Mouse (Mus musculus): ENCODE results near the gene Gpr65. TPM values are rescaled to one million over a fixed set of nuclear protein-coding genes. Genes with fewer than 3 reads are reported as not detected.
A peak's percentile ranks its signal among the peaks of the same experiment; 100 is the strongest.

The Gpr65 gene
- polyA plus RNA-seq, 1 experiment from 2014 or later, result 0.42 TPM

- Histone ChIP-seq H3K9me3 (no peaks in the 10 kb centered on the region), H3K27ac (replicated peaks) (peak within 1 kb of the TSS; percentile 98), H3K9ac (peak within 1 kb of the TSS; percentile 91), H3K4me3 (peak within 1 kb of the TSS; percentile 71), H3K4me1 (replicated peaks) (peaks cover 9% of the 10 kb centered on the region; the same call in 1 of the 2 replicates), H3K27me3 (no peaks in the 10 kb centered on the region), H3K36me3 (no peaks in the 10 kb centered on the region), H3K4me2 (peak within 1 kb of the TSS; percentile 57)
- ATAC-seq (ENCODE audit: low read depth), result peak; percentile 96
- 1% methylated on average over 76 of the region's 76 CpGs for WGBS
Observed at GRCm38 (mm10) chr12:98258845-98259517, 9.5 kb upstream of the Gpr65 start, which contains the start of gene Galc. TSS of gene Galc (minus strand) at chr12:98259459.

- no peaks in the 10 kb centered on the region for H3K36me3 ChIP-seq
- H3K4me2 ChIP-seq, result peak overlapping the region; percentile 57
- peak; percentile 65; the same call in 1 of the 2 replicates for ATAC-seq (ENCODE audit: low read depth)
- H3K27ac ChIP-seq (replicated peaks), result peak overlapping the region; percentile 98; the same call in 1 of the 2 replicates
- H3K27me3 ChIP-seq, result no peaks in the 10 kb centered on the region
- H3K9ac ChIP-seq, result peak overlapping the region; percentile 91
- peak overlapping the region; percentile 71 for H3K4me3 ChIP-seq
- peaks cover 9% of the 10 kb centered on the region; the same call in 1 of the 2 replicates for H3K4me1 ChIP-seq (replicated peaks)
- no peaks in the 10 kb centered on the region for H3K9me3 ChIP-seq
- 6% methylated on average over 12 of the region's 12 CpGs for WGBS
Observed at GRCm38 (mm10) chr12:98259518-98259852, 8.9 kb upstream of the Gpr65 start.

GRCm38 (mm10) chr12:98265697-98266096, 2.7 kb upstream of the Gpr65 start:
- Histone ChIP-seq H3K9ac (no peak overlapping the region), H3K4me2 (no peak overlapping the region), H3K4me1 (replicated peaks) (no peaks in the 10 kb centered on the region; the same call in none of the 2 replicates), H3K27ac (replicated peaks) (no peak overlapping the region), H3K9me3 (no peaks in the 10 kb centered on the region), H3K36me3 (no peaks in the 10 kb centered on the region), H3K4me3 (no peak overlapping the region), H3K27me3 (no peaks in the 10 kb centered on the region)
- no peak for ATAC-seq (ENCODE audit: low read depth)
- WGBS, result 84% methylated on average over 9 of the region's 9 CpGs

- Histone ChIP-seq H3K27ac (replicated peaks) (no peak overlapping the region), H3K27me3 (no peaks in the 10 kb centered on the region), H3K9me3 (no peaks in the 10 kb centered on the region), H3K4me1 (replicated peaks) (no peaks in the 10 kb centered on the region; the same call in none of the 2 replicates), H3K36me3 (no peaks in the 10 kb centered on the region), H3K9ac (no peak overlapping the region), H3K4me3 (no peak overlapping the region), H3K4me2 (no peak overlapping the region; the same call in 1 of the 2 replicates)
- WGBS, result 69% methylated on average over 17 of the region's 17 CpGs
- no peak for ATAC-seq (ENCODE audit: low read depth)
Observed at GRCm38 (mm10) chr12:98269791-98270745, 1.6 kb downstream of the Gpr65 start.

- no peaks in the 10 kb centered on the region for H3K27me3 ChIP-seq
- no peaks in the 10 kb centered on the region; the same call in none of the 2 replicates for H3K4me1 ChIP-seq (replicated peaks)
- no peaks in the 10 kb centered on the region for H3K36me3 ChIP-seq
- H3K4me2 ChIP-seq, result no peak overlapping the region
- no peak overlapping the region for H3K4me3 ChIP-seq
- H3K27ac ChIP-seq (replicated peaks), result no peak overlapping the region
- WGBS, result 51% methylated on average over 12 of the region's 12 CpGs
- no peak overlapping the region for H3K9ac ChIP-seq
- no peaks in the 10 kb centered on the region for H3K9me3 ChIP-seq
- ATAC-seq (ENCODE audit: low read depth), result no peak
Observed at GRCm38 (mm10) chr12:98270810-98271566, 2.6 kb downstream of the Gpr65 start.

GRCm38 (mm10) chr12:98272433-98272832, 4.0 kb downstream of the Gpr65 start:
- Histone ChIP-seq H3K36me3 (no peaks in the 10 kb centered on the region), H3K9ac (no peak overlapping the region), H3K4me2 (no peak overlapping the region), H3K4me1 (replicated peaks) (no peaks in the 10 kb centered on the region; the same call in none of the 2 replicates), H3K4me3 (no peak overlapping the region), H3K27ac (replicated peaks) (no peak overlapping the region), H3K9me3 (no peaks in the 10 kb centered on the region), H3K27me3 (no peaks in the 10 kb centered on the region)
- ATAC-seq (ENCODE audit: low read depth), result no peak
- WGBS, result 73% methylated on average over 7 of the region's 7 CpGs

GRCm38 (mm10) chr12:98280530-98280929, 12.1 kb downstream of the Gpr65 start:
- Histone ChIP-seq H3K4me3 (no peak overlapping the region), H3K9me3 (no peaks in the 10 kb centered on the region), H3K27me3 (no peaks in the 10 kb centered on the region), H3K36me3 (no peaks in the 10 kb centered on the region), H3K27ac (replicated peaks) (no peak overlapping the region), H3K4me2 (no peak overlapping the region), H3K4me1 (replicated peaks) (no peaks in the 10 kb centered on the region), H3K9ac (no peak overlapping the region)
- no peak for ATAC-seq (ENCODE audit: low read depth)
- 35% methylated on average over 5 of the region's 5 CpGs for WGBS

GRCm38 (mm10) chr12:98280996-98281395, 12.6 kb downstream of the Gpr65 start:
- WGBS, result 81% methylated on average over 8 of the region's 8 CpGs
- Histone ChIP-seq H3K27ac (replicated peaks) (no peak overlapping the region), H3K4me2 (no peak overlapping the region), H3K9ac (no peak overlapping the region), H3K4me1 (replicated peaks) (no peaks in the 10 kb centered on the region), H3K36me3 (no peaks in the 10 kb centered on the region), H3K9me3 (no peaks in the 10 kb centered on the region), H3K27me3 (no peaks in the 10 kb centered on the region), H3K4me3 (no peak overlapping the region)
- ATAC-seq (ENCODE audit: low read depth), result no peak

- Histone ChIP-seq H3K4me3 (no peak overlapping the region), H3K4me1 (replicated peaks) (no peaks in the 10 kb centered on the region), H3K9me3 (no peaks in the 10 kb centered on the region), H3K4me2 (no peak overlapping the region), H3K27me3 (no peaks in the 10 kb centered on the region), H3K9ac (no peak overlapping the region), H3K27ac (replicated peaks) (no peak overlapping the region), H3K36me3 (no peaks in the 10 kb centered on the region)
- 81% methylated on average over 14 of the region's 14 CpGs for WGBS
- no peak for ATAC-seq (ENCODE audit: low read depth)
Observed at GRCm38 (mm10) chr12:98282776-98283486, 14.5 kb downstream of the Gpr65 start.

GRCm38 (mm10) chr12:98283487-98283860, 15.0 kb downstream of the Gpr65 start:
- no peaks in the 10 kb centered on the region for H3K9me3 ChIP-seq
- H3K4me2 ChIP-seq, result no peak overlapping the region
- H3K4me1 ChIP-seq (replicated peaks), result no peaks in the 10 kb centered on the region
- no peak overlapping the region for H3K27ac ChIP-seq (replicated peaks)
- no peak overlapping the region for H3K9ac ChIP-seq
- WGBS, result 82% methylated on average over 3 of the region's 3 CpGs
- H3K4me3 ChIP-seq, result no peak overlapping the region
- H3K27me3 ChIP-seq, result no peaks in the 10 kb centered on the region
- no peaks in the 10 kb centered on the region for H3K36me3 ChIP-seq
- no peak for ATAC-seq (ENCODE audit: low read depth)

GRCm38 (mm10) chr12:98284477-98284876, 16.0 kb downstream of the Gpr65 start:
- ATAC-seq (ENCODE audit: low read depth), result no peak
- 88% methylated on average over 3 of the region's 3 CpGs for WGBS
- Histone ChIP-seq H3K27me3 (no peaks in the 10 kb centered on the region), H3K4me1 (replicated peaks) (no peaks in the 10 kb centered on the region), H3K9me3 (no peaks in the 10 kb centered on the region), H3K4me2 (no peak overlapping the region), H3K36me3 (no peaks in the 10 kb centered on the region), H3K4me3 (no peak overlapping the region), H3K9ac (no peak overlapping the region), H3K27ac (replicated peaks) (no peak overlapping the region)
